Mouse (Mus musculus): ENCODE data around the gene Nmnat1. TPM values are rescaled to one million over a fixed set of nuclear protein-coding genes. Genes with fewer than 3 reads are reported as not detected.

Nmnat1 gene
- total and polyA plus RNA-seq, 3 experiments, result 8.6 to 11.4 (median 10.9) TPM

GRCm38 (mm10) chr4:149529691-149530090 is 44.7 kb upstream of the Nmnat1 start:
- H3K36me3 ChIP-seq (replicated peaks in 1 of 2; ENCODE audit: control insufficient read depth in 1 of 2, insufficient read depth in 1 of 2, low read length in 1 of 2), result no peaks in the 10 kb centered on the region
- TF ChIP-seq ZC3H11A (IDR thresholded peaks at IDR 0.05; ENCODE audit: low read depth, low read length) (no peak), USF1 (IDR thresholded peaks at IDR 0.05; ENCODE audit: low read depth, low read length) (no peak)
- no peak overlapping the region for H3K27ac ChIP-seq (ENCODE audit: insufficient read depth, low read depth)
- in situ Hi-C loops (cut with MboI; ENCODE audit: low pct_ligation_motif_present, low pct_unique_long_range_greater_than_20kb, low sequenced_read_pairs), result loop anchor here (5.0 kb wide), 1 partner anchor 77 kb away; the partner anchor contains the start of gene Rbp7
- no peak overlapping the region; the same call in 1 of the 2 replicates for H3K4me2 ChIP-seq (ENCODE audit: insufficient read depth, low read depth, poor library complexity, severe bottlenecking)
- DNase-seq (ENCODE audit: extremely low read depth), result no peak
- dilution Hi-C loops (cut with MboI; ENCODE audit: extremely low pct_ligation_motif_present, extremely low pct_unique_long_range_greater_than_20kb, low sequenced_read_pairs), result no loop called here
- peaks cover 4 to 7% of the 10 kb centered on the region in 2 experiments for H3K4me1 ChIP-seq (ENCODE audit: control insufficient read depth in 1 of 2, insufficient read depth in 2 of 2)
- no peaks in the 10 kb centered on the region for H3K79me2 ChIP-seq (replicated peaks; ENCODE audit: control insufficient read depth, extremely low read depth, insufficient read depth, poor library complexity, severe bottlenecking)
- no peaks in the 10 kb centered on the region for H3K9me3 ChIP-seq (replicated peaks; ENCODE audit: low read length)
- H3K27me3 ChIP-seq (replicated peaks), result no peaks in the 10 kb centered on the region
- H3K9ac ChIP-seq (ENCODE audit: insufficient read depth, low read depth), result no peak overlapping the region
- no peak overlapping the region for H3K4me3 ChIP-seq (replicated peaks in 1 of 3; ENCODE audit: low read depth in 2 of 3, low read length in 2 of 3, poor library complexity in 1 of 3)

DNA sequence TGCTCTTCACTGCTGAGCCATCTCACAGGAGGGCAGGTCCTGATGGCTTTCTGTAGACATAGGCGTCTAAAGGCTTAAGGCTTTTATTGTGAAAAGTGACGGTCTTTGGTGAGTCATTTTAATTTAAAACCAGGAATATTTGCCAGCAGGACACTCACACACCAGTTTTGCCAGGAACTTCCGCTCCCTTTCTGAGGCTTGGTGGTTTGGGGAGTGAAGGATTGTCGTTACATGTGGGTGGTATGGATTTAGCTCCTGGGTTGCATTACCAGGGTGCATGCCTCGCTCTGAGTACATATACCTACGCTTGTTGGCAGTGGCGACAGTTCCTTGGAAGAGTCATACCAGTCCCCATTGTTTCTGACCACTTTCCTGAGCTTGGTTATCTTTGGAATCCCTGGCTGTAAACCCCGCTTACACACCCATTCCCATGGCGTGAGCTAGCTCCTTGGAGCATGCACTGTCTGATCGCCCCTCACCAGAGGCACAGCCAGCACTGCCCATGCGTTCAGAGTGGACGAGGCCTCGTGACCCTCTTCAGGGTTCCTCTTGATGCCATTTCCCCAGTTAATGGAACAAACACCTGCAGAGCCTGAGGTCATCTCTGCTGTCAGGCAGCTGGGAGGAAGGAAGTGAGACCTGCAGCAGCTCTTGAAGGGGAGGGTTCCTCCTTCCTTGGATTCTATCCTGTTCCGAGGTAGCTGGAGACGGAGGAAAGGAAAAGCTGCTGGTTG is 42.8 kb upstream of the Nmnat1 start:
- dilution Hi-C loops (cut with MboI; ENCODE audit: extremely low pct_ligation_motif_present, extremely low pct_unique_long_range_greater_than_20kb, low sequenced_read_pairs), result no loop called here
- Histone ChIP-seq H3K4me3 (replicated peaks in 1 of 3; ENCODE audit: low read depth in 2 of 3, low read length in 2 of 3, poor library complexity in 1 of 3) (no peak overlapping the region), H3K9ac (ENCODE audit: insufficient read depth, low read depth) (no peak overlapping the region), H3K36me3 (replicated peaks in 1 of 2; ENCODE audit: control insufficient read depth in 1 of 2, insufficient read depth in 1 of 2, low read length in 1 of 2) (no peaks in the 10 kb centered on the region), H3K79me2 (replicated peaks; ENCODE audit: control insufficient read depth, extremely low read depth, insufficient read depth, poor library complexity, severe bottlenecking) (no peaks in the 10 kb centered on the region), H3K9me3 (replicated peaks; ENCODE audit: low read length) (no peaks in the 10 kb centered on the region), H3K27ac (ENCODE audit: insufficient read depth, low read depth) (no peak overlapping the region), H3K27me3 (replicated peaks) (peaks cover under 1% of the 10 kb centered on the region), H3K4me2 (ENCODE audit: insufficient read depth, low read depth, poor library complexity, severe bottlenecking) (no peak overlapping the region), H3K4me1 (ENCODE audit: control insufficient read depth in 1 of 2, insufficient read depth in 2 of 2) (peaks cover 4 to 7% of the 10 kb centered on the region in 2 experiments)
- DNase-seq (ENCODE audit: extremely low read depth), result no peak
- TF ChIP-seq NRF1 (IDR thresholded peaks at IDR 0.05; ENCODE audit: low read depth, low read length) (no peak), TCF12 (IDR thresholded peaks at IDR 0.05; ENCODE audit: low read depth, low read length) (no peak), JUND (conservative IDR thresholded peaks at IDR 0.05; ENCODE audit: low read depth, low read length) (no peak), RAD21 (IDR thresholded peaks at IDR 0.05; ENCODE audit: low read depth, low read length) (no peak), ZC3H11A (IDR thresholded peaks at IDR 0.05; ENCODE audit: low read depth, low read length) (no peak), TBP (conservative IDR thresholded peaks at IDR 0.05; ENCODE audit: low read depth, low read length) (no peak), ZKSCAN1 (IDR thresholded peaks at IDR 0.05; ENCODE audit: borderline replicate concordance, low read depth, low read length) (no peak), UBTF (IDR thresholded peaks at IDR 0.05; ENCODE audit: low read depth, low read length) (no peak), CHD2 (IDR thresholded peaks at IDR 0.05; ENCODE audit: low read length) (no peak), MAFK (IDR thresholded peaks at IDR 0.05; ENCODE audit: insufficient replicate concordance, low read length) (no peak), SIN3A (IDR thresholded peaks at IDR 0.05; ENCODE audit: low read length) (no peak), MEF2A (IDR thresholded peaks at IDR 0.05; ENCODE audit: borderline replicate concordance, low read depth, low read length) (no peak), ETS1 (conservative IDR thresholded peaks at IDR 0.05; ENCODE audit: low read depth, low read length) (no peak), BHLHE40 (IDR thresholded peaks at IDR 0.05; ENCODE audit: low read depth, low read length) (no peak), IRF4 (IDR thresholded peaks at IDR 0.05; ENCODE audit: low read depth, low read length) (no peak), USF1 (IDR thresholded peaks at IDR 0.05; ENCODE audit: low read depth, low read length) (no peak), ELF1 (IDR thresholded peaks at IDR 0.05; ENCODE audit: low read depth, low read length) (no peak), MAX (IDR thresholded peaks at IDR 0.05; ENCODE audit: low read length) (no peak)
- in situ Hi-C loops (cut with MboI; ENCODE audit: low pct_ligation_motif_present, low pct_unique_long_range_greater_than_20kb, low sequenced_read_pairs), result loop anchor here (5.0 kb wide), 1 partner anchor 75 kb away; the partner anchor contains the start of gene Rbp7

All from CH12.LX (cell line).